In genomic region chr12:95746856-95747579, GRCm38 (mm10) we compare ENCODE assay signal across 9 mouse cellular contexts. TPM values are rescaled to one million over a fixed set of nuclear protein-coding genes. Genes with fewer than 3 reads are reported as not detected.
DNase-seq lines count a peak whose midpoint lies in the region; ATAC-seq and TF ChIP-seq lines count a peak whose summit lies in the region.
"Had no signal": no experiment of that assay in that cellular context is flagged by ENCODE, and none has a peak within 500 bp of the region (broad histone marks: within the 10 kb centered on the region; RNA-seq: fewer than 3 reads in every experiment).

No protein-coding gene starts in this region.

- POLR2A ChIA-PET in Patski (lab: Charles Lee) = interaction anchor here (1.4 kb wide), 1 partner anchor 13 kb away, joined by 3 read pairs; no protein-coding TSS in a partner anchor

- DNase-seq in left cerebral cortex, adult 2 months (ENCODE audit: extremely low spot score in 1 of 2, low spot score in 2 of 2) = no peak
- no peak for DNase-seq in left cerebral cortex, adult 11 months (ENCODE audit: low spot score)
- DNase-seq in Patski (ENCODE audit: low read depth, low spot score) = peak; percentile 58
- DNase-seq in frontal cortex, postnatal 10 days (ENCODE audit: low spot score in 2 of 2) = no peak
- DNase-seq in cerebellum, adult 11 months = no peak
- DNase-seq: liver, embryonic 13.5 days had no signal

- intact Hi-C loops in left cerebral cortex, adult 2 months (cut with DNase I) = no loop called here

- H3K4me3 ChIP-seq in left cerebral cortex, adult 2 months = no peak overlapping the region
- H3K4me3 ChIP-seq: liver, embryonic 13.5 days had no signal

- peak; percentile 92 for ATAC-seq in Patski
- ATAC-seq in granulocyte monocyte progenitor cell, adult 5-6 weeks (replicated peaks; ENCODE audit: poor library complexity, severe bottlenecking) = peak; percentile 73
- peak; percentile 56; the same call in 1 of the 2 replicates for ATAC-seq in monocyte, adult 5-6 weeks (replicated peaks; ENCODE audit: insufficient number of reproducible peaks, low FRiP score, low TSS enrichment, poor library complexity, severe bottlenecking)
- ATAC-seq: activated CD4-positive, CD25-positive, alpha-beta regulatory T cell, adult 4 months had no signal

- CTCF ChIA-PET in Patski (lab: Charles Lee) = interaction anchor here (1.0 to 2.0 kb wide), 2 partner anchors 9 to 13 kb away, joined by 4 to 5 read pairs; no protein-coding TSS in a partner anchor

- TF ChIP-seq CTCF in left cerebral cortex, adult 2 months (IDR thresholded peaks at IDR 0.05) = no peak
- no peak for TF ChIP-seq CTCF in Patski (IDR thresholded peaks at IDR 0.05)

- H3K27me3 ChIP-seq in Patski = peaks cover 5% of the 10 kb centered on the region
- H3K27me3 ChIP-seq: liver, embryonic 13.5 days had no signal

- in situ Hi-C loops in Patski (cut with MboI; ENCODE audit: low pct_unique_long_range_greater_than_20kb) = no loop called here

- peak overlapping the region; percentile 81 for H3K27ac ChIP-seq in left cerebral cortex, adult 2 months
- H3K27ac ChIP-seq: liver, embryonic 13.5 days had no signal

RNA-seq across cellular contexts. Expression of gene Flrt2, which starts 55.0 kb away (rescaled TPM):
- total RNA-seq in left cerebral cortex, adult 2 months (2021) = 10 to 100 TPM; 59.6 to 78.3 TPM
- 2.3 TPM for polyA plus RNA-seq in Patski (2021)
- total RNA-seq in granulocyte monocyte progenitor cell, adult 5-6 weeks (2014; fragmentation: Nextera tagmentation) = not detected in 2 replicates
- 0.09 TPM in 1 of 2 replicates, not detected in the other for total RNA-seq in granulocyte monocyte progenitor cell, adult 5-6 weeks (2017)
- not detected in 3 replicates for total RNA-seq in monocyte, adult 5-6 weeks (2017)

Comparison
In these comparisons a context has a peak if more than half of its experiments do, and no peak if none do; other contexts are left out.
1. RNA of gene Flrt2, which starts 55.0 kb away (total RNA-seq): 59.6 to 78.3 TPM in left cerebral cortex, adult 2 months; 0.09 TPM in granulocyte monocyte progenitor cell, adult 5-6 weeks and not detected in monocyte, adult 5-6 weeks; every median in the first group is over 10 times any median in the second.
2. Peak in every context shown above with its lines, with median percentiles within 50 percentile points of each other: ATAC-seq.